Mouse (Mus musculus) neural tube, embryonic 12.5 days (tissue): ENCODE data around the gene Usp34. TPM values are rescaled to one million over a fixed set of nuclear protein-coding genes. Genes with fewer than 3 reads are reported as not detected.

Experiments
- ATAC-seq: fragments of 200-750 bp; cut with Nextera tagmentation; 2 replicates; pipeline ENCODE4 v1.8.0; 2017; ENCODE audit warnings: low read depth, mild to moderate bottlenecking, moderate TSS enrichment, moderate library complexity; ENCODE audit not compliant: low FRiP score
- H3K27ac ChIP-seq: fragments of 300-500 bp; sonication (generic); 2 replicates; pipeline ENCODE4 v1.5.1; 2016
- H3K27me3 ChIP-seq: fragments of 300-500 bp; sonication (generic); replicated peaks from 2 replicates; pipeline ENCODE4 v1.6.1; 2016; ENCODE audit warnings: mild to moderate bottlenecking
- H3K36me3 ChIP-seq: fragments of 300-500 bp; sonication (generic); 2 replicates; pipeline ENCODE4 v1.6.1; 2016; ENCODE audit warnings: mild to moderate bottlenecking
- H3K4me1 ChIP-seq: fragments of 300-500 bp; sonication (generic); 2 replicates; pipeline ENCODE4 v1.6.1; 2016
- H3K4me2 ChIP-seq: fragments of 300-500 bp; sonication (generic); replicated peaks from 2 replicates; pipeline ENCODE4 v1.6.1; 2016; ENCODE audit warnings: mild to moderate bottlenecking
- H3K4me3 ChIP-seq: fragments of 300-500 bp; sonication (generic); 2 replicates; pipeline ENCODE4 v1.5.1; 2016
- H3K9ac ChIP-seq: fragments of 300-500 bp; sonication (generic); 2 replicates; pipeline ENCODE4 v1.6.1; 2016; ENCODE audit warnings: mild to moderate bottlenecking
- H3K9me3 ChIP-seq: fragments of 300-500 bp; sonication (generic); 2 replicates; pipeline ENCODE4 v1.6.1; 2016; ENCODE audit warnings: mild to moderate bottlenecking
- WGBS: fragments of 180-500 bp; shearing (Covaris S2); methylation state at CpG from one replicate; pipeline ENCODE4 v1.1.7; 2016; 5-methylcytosine and 5-hydroxymethylcytosine counted together
- polyA plus RNA-seq: library from polyadenylated mRNA; unstranded; fragments of >200 nt; fragmentation: Nextera tagmentation; extraction: Ambion mirVana; gene quantifications from 2 replicates; pipeline ENCODE4 v1.2.1, GENCODE M21; 2016

The Usp34 gene
- polyA plus RNA-seq, 1 experiment from 2014 or later: 26.5 TPM

- Histone ChIP-seq H3K4me2 (no peak overlapping the region), H3K27me3 (no peaks in the 10 kb centered on the region), H3K9me3 (no peaks in the 10 kb centered on the region), H3K4me3 (no peak overlapping the region), H3K4me1 (no peaks in the 10 kb centered on the region), H3K9ac (no peak overlapping the region), H3K36me3 (peaks cover 26% of the 10 kb centered on the region), H3K27ac (no peak overlapping the region)
- 100% methylated on average over 3 of the region's 3 CpGs for WGBS
- no peak for ATAC-seq
Measured at GRCm38 (mm10) chr11:23364348-23364747, 57.7 kb downstream of the Usp34 start.

GRCm38 (mm10) chr11:23372032-23372431 lies 65.3 kb downstream of the Usp34 start:
- Histone ChIP-seq H3K27ac (no peak overlapping the region), H3K36me3 (peaks cover 22% of the 10 kb centered on the region; the same call in 1 of the 2 replicates), H3K27me3 (no peaks in the 10 kb centered on the region), H3K4me1 (no peaks in the 10 kb centered on the region), H3K9ac (no peak overlapping the region), H3K9me3 (no peaks in the 10 kb centered on the region), H3K4me2 (no peak overlapping the region), H3K4me3 (no peak overlapping the region)
- no peak for ATAC-seq
- 89% methylated on average over 4 of the region's 4 CpGs for WGBS

GRCm38 (mm10) chr11:23372490-23372889 lies 65.8 kb downstream of the Usp34 start:
- Histone ChIP-seq H3K27ac (no peak overlapping the region), H3K9ac (no peak overlapping the region), H3K4me2 (no peak overlapping the region), H3K4me1 (no peaks in the 10 kb centered on the region), H3K9me3 (no peaks in the 10 kb centered on the region), H3K4me3 (no peak overlapping the region), H3K36me3 (peaks cover 22% of the 10 kb centered on the region; the same call in 1 of the 2 replicates), H3K27me3 (no peaks in the 10 kb centered on the region)
- no peak for ATAC-seq

GRCm38 (mm10) chr11:23380055-23380454 lies 73.4 kb downstream of the Usp34 start:
- 91% methylated on average over 2 of the region's 2 CpGs for WGBS
- no peaks in the 10 kb centered on the region for H3K4me1 ChIP-seq
- peaks cover 21% of the 10 kb centered on the region for H3K36me3 ChIP-seq
- H3K27me3 ChIP-seq: no peaks in the 10 kb centered on the region
- no peaks in the 10 kb centered on the region for H3K9me3 ChIP-seq
- no peak overlapping the region for H3K27ac ChIP-seq
- H3K4me2 ChIP-seq: no peak overlapping the region
- ATAC-seq: no peak
- no peak overlapping the region for H3K9ac ChIP-seq
- H3K4me3 ChIP-seq: no peak overlapping the region

- no peak overlapping the region for H3K9ac ChIP-seq
- no peak overlapping the region for H3K4me3 ChIP-seq
- no peak for ATAC-seq
- no peak overlapping the region for H3K4me2 ChIP-seq
- no peaks in the 10 kb centered on the region for H3K9me3 ChIP-seq
- H3K27me3 ChIP-seq: no peaks in the 10 kb centered on the region
- H3K36me3 ChIP-seq: peaks cover 19% of the 10 kb centered on the region
- H3K4me1 ChIP-seq: no peaks in the 10 kb centered on the region
- 96% methylated on average over 3 of the region's 3 CpGs for WGBS
- H3K27ac ChIP-seq: no peak overlapping the region
Measured at GRCm38 (mm10) chr11:23380595-23380994, 73.9 kb downstream of the Usp34 start.

- Histone ChIP-seq H3K4me2 (no peak overlapping the region), H3K9ac (no peak overlapping the region), H3K4me3 (no peak overlapping the region), H3K9me3 (no peaks in the 10 kb centered on the region), H3K4me1 (no peaks in the 10 kb centered on the region), H3K36me3 (peaks cover 15% of the 10 kb centered on the region), H3K27ac (no peak overlapping the region), H3K27me3 (no peaks in the 10 kb centered on the region)
- WGBS: 88% methylated on average over 1 of the region's 1 CpGs
- no peak for ATAC-seq
Measured at GRCm38 (mm10) chr11:23382787-23383186, 76.1 kb downstream of the Usp34 start.

GRCm38 (mm10) chr11:23389649-23390048 lies 83.0 kb downstream of the Usp34 start:
- Histone ChIP-seq H3K4me2 (no peak overlapping the region), H3K36me3 (peaks cover 29% of the 10 kb centered on the region), H3K9ac (no peak overlapping the region), H3K4me3 (no peak overlapping the region), H3K4me1 (no peaks in the 10 kb centered on the region), H3K27me3 (no peaks in the 10 kb centered on the region), H3K9me3 (no peaks in the 10 kb centered on the region), H3K27ac (no peak overlapping the region)
- WGBS: 94% methylated on average over 1 of the region's 1 CpGs
- no peak for ATAC-seq

- H3K9me3 ChIP-seq: no peaks in the 10 kb centered on the region
- peaks cover 50% of the 10 kb centered on the region for H3K36me3 ChIP-seq
- no peak overlapping the region for H3K4me2 ChIP-seq
- no peaks in the 10 kb centered on the region for H3K27me3 ChIP-seq
- no peak overlapping the region for H3K4me3 ChIP-seq
- H3K9ac ChIP-seq: no peak overlapping the region
- ATAC-seq: no peak
- H3K4me1 ChIP-seq: no peaks in the 10 kb centered on the region
- H3K27ac ChIP-seq: no peak overlapping the region
Measured at GRCm38 (mm10) chr11:23392567-23392966, 85.9 kb downstream of the Usp34 start.

- no peak for ATAC-seq
- no peaks in the 10 kb centered on the region for H3K4me1 ChIP-seq
- H3K9me3 ChIP-seq: no peaks in the 10 kb centered on the region
- 90% methylated on average over 4 of the region's 4 CpGs for WGBS
- H3K27ac ChIP-seq: no peak overlapping the region
- peaks cover 47% of the 10 kb centered on the region for H3K36me3 ChIP-seq
- H3K27me3 ChIP-seq: no peaks in the 10 kb centered on the region
- no peak overlapping the region for H3K4me3 ChIP-seq
- no peak overlapping the region for H3K9ac ChIP-seq
- no peak overlapping the region for H3K4me2 ChIP-seq
Measured at GRCm38 (mm10) chr11:23396608-23397007, 89.9 kb downstream of the Usp34 start.

GRCm38 (mm10) chr11:23400978-23401776 lies 94.5 kb downstream of the Usp34 start:
- Histone ChIP-seq H3K27me3 (no peaks in the 10 kb centered on the region), H3K9me3 (no peaks in the 10 kb centered on the region), H3K36me3 (peaks cover 44% of the 10 kb centered on the region), H3K4me1 (no peaks in the 10 kb centered on the region), H3K4me2 (no peak overlapping the region), H3K27ac (no peak overlapping the region), H3K9ac (no peak overlapping the region), H3K4me3 (no peak overlapping the region)
- ATAC-seq: no peak
- 92% methylated on average over 12 of the region's 12 CpGs for WGBS

GRCm38 (mm10) chr11:23428301-23428700 lies 121.6 kb downstream of the Usp34 start:
- Histone ChIP-seq H3K4me2 (no peak overlapping the region), H3K9ac (no peak overlapping the region), H3K27ac (no peak overlapping the region), H3K27me3 (no peaks in the 10 kb centered on the region), H3K9me3 (no peaks in the 10 kb centered on the region), H3K36me3 (peaks cover 53% of the 10 kb centered on the region), H3K4me1 (no peaks in the 10 kb centered on the region), H3K4me3 (no peak overlapping the region)
- ATAC-seq: no peak
- 95% methylated on average over 6 of the region's 6 CpGs for WGBS

- 96% methylated on average over 2 of the region's 2 CpGs for WGBS
- Histone ChIP-seq H3K27me3 (no peaks in the 10 kb centered on the region), H3K36me3 (peaks cover 64% of the 10 kb centered on the region), H3K9me3 (no peaks in the 10 kb centered on the region), H3K4me3 (no peak overlapping the region), H3K9ac (no peak overlapping the region), H3K4me1 (no peaks in the 10 kb centered on the region), H3K4me2 (no peak overlapping the region), H3K27ac (no peak overlapping the region)
- ATAC-seq: no peak
Measured at GRCm38 (mm10) chr11:23430013-23430412, 123.3 kb downstream of the Usp34 start.

GRCm38 (mm10) chr11:23436076-23436475 lies 129.4 kb downstream of the Usp34 start:
- Histone ChIP-seq H3K27me3 (no peaks in the 10 kb centered on the region), H3K4me1 (no peaks in the 10 kb centered on the region), H3K4me2 (no peak overlapping the region), H3K36me3 (peaks cover 62% of the 10 kb centered on the region), H3K27ac (no peak overlapping the region), H3K4me3 (no peak overlapping the region), H3K9me3 (no peaks in the 10 kb centered on the region), H3K9ac (no peak overlapping the region)
- WGBS: 85% methylated on average over 2 of the region's 2 CpGs
- ATAC-seq: no peak
